Mouse (Mus musculus): ENCODE measurements around the gene Card6.

GRCm38 (mm10) chr15:5154621-5155020 is 46.3 kb upstream of the Card6 start:
- TF ChIP-seq ZC3H11A (IDR thresholded peaks at IDR 0.05; ENCODE audit: borderline replicate concordance, low read depth, low read length) (no peak), HCFC1 (IDR thresholded peaks at IDR 0.05; ENCODE audit: borderline replicate concordance, insufficient read depth, low read length) (no peak)
